Comparison of ENCODE assay signal across 18 mouse cellular contexts in genomic region chr4:45882521-45882920, GRCm38 (mm10). TPM values are rescaled to one million over a fixed set of nuclear protein-coding genes. Genes with fewer than 3 reads are reported as not detected.
"Had no signal": no experiment of that assay in that cellular context is flagged by ENCODE, and none has a peak within 500 bp of the region (broad histone marks: within the 10 kb centered on the region; RNA-seq: fewer than 3 reads in every experiment).

No protein-coding gene starts in this region.

- DNase-seq: kidney, adult 8-10 months; kidney, postnatal 36 days; lung, adult 2 months; lung, postnatal 4 days; thymus, postnatal 4 days had no signal

- H3K27me3 ChIP-seq: liver, embryonic 15.5 days; neural tube, embryonic 15.5 days; stomach, embryonic 15.5 days had no signal

- H3K4me1 ChIP-seq: limb, embryonic 10.5 days; liver, embryonic 15.5 days; midbrain, embryonic 12.5 days; neural tube, embryonic 15.5 days; stomach, embryonic 15.5 days had no signal

- H3K27ac ChIP-seq: layer of hippocampus, adult 2 months; limb, embryonic 10.5 days; liver, embryonic 15.5 days; midbrain, embryonic 12.5 days; neural tube, embryonic 15.5 days; stomach, embryonic 15.5 days had no signal

- ATAC-seq: intestine, postnatal 0 days; lung, postnatal 0 days; midbrain, embryonic 16.5 days had no signal

- H3K4me3 ChIP-seq: layer of hippocampus, adult 2 months; limb, embryonic 10.5 days; liver, embryonic 15.5 days; midbrain, embryonic 12.5 days; neural tube, embryonic 15.5 days; stomach, embryonic 15.5 days had no signal

- H3K36me3 ChIP-seq: limb, embryonic 10.5 days; liver, embryonic 15.5 days; midbrain, embryonic 12.5 days; neural tube, embryonic 15.5 days; stomach, embryonic 15.5 days had no signal

RNA-seq across cellular contexts. Expression of gene Ccdc180, which starts 7.6 kb away (rescaled TPM):
- polyA plus RNA-seq: limb, embryonic 10.5 days; midbrain, embryonic 12.5 days had no signal

RNA-seq across cellular contexts. Expression of gene Stra6l, which starts 34.1 kb away (rescaled TPM):
- total RNA-seq: layer of hippocampus, adult 2 months; layer of hippocampus, postnatal 10 days; left cerebral cortex, postnatal 10 days; megakaryocyte-erythroid progenitor cell, adult 5-6 weeks had no signal

RNA-seq across cellular contexts. Expression of gene Igfbpl1, which starts 55.8 kb away (rescaled TPM):
- total RNA-seq: megakaryocyte-erythroid progenitor cell, adult 5-6 weeks had no signal
- polyA plus RNA-seq: kidney, embryonic 16.5 days; liver, embryonic 15.5 days; lung, postnatal 0 days had no signal
